9 mouse cellular contexts compared by ENCODE assay signal in genomic region chr11:30195756-30196155, GRCm38 (mm10).
DNase-seq lines count a peak whose midpoint lies in the region; ATAC-seq and TF ChIP-seq lines count a peak whose summit lies in the region.
"Had no signal": no experiment of that assay in that cellular context is flagged by ENCODE, and none has a peak within 500 bp of the region (broad histone marks: within the 10 kb centered on the region; RNA-seq: fewer than 3 reads in every experiment).

No protein-coding gene starts in this region.

- TF ChIP-seq RAD21 in CH12.LX (IDR thresholded peaks at IDR 0.05; ENCODE audit: low read depth, low read length), result no peak

- no peak for ATAC-seq in hindbrain, postnatal 0 days
- no peak for ATAC-seq in hindbrain, embryonic 16.5 days
- no peak for ATAC-seq in embryonic facial prominence, embryonic 12.5 days (ENCODE audit: insufficient number of reproducible peaks, insufficient read depth, low FRiP score, low TSS enrichment)

- no peak overlapping the region for H3K9ac ChIP-seq in hindbrain, postnatal 0 days (replicated peaks; ENCODE audit: low read length)
- no peak overlapping the region for H3K9ac ChIP-seq in hindbrain, embryonic 16.5 days (ENCODE audit: low read depth, low read length)
- H3K9ac ChIP-seq in CH12.LX (ENCODE audit: insufficient read depth, low read depth), result peak overlapping the region; percentile 54
- no peak overlapping the region for H3K9ac ChIP-seq in embryonic facial prominence, embryonic 12.5 days

- no peaks in the 10 kb centered on the region for H3K36me3 ChIP-seq in hindbrain, postnatal 0 days (ENCODE audit: insufficient read depth, low read length)
- H3K36me3 ChIP-seq in hindbrain, embryonic 16.5 days (ENCODE audit: control insufficient read depth, insufficient read depth, low read length), result no peaks in the 10 kb centered on the region
- H3K36me3 ChIP-seq in CH12.LX (replicated peaks in 1 of 2; ENCODE audit: control insufficient read depth in 1 of 2, insufficient read depth in 1 of 2, low read length in 1 of 2) (no peaks in the 10 kb centered on the region), macrophage (ENCODE audit: inconsistent target) (no peaks in the 10 kb centered on the region)
- H3K36me3 ChIP-seq in embryonic facial prominence, embryonic 12.5 days, result no peaks in the 10 kb centered on the region

- TF ChIP-seq POLR2A in CH12.LX (IDR thresholded peaks at IDR 0.05; ENCODE audit: low read depth, low read length), result no peak; the same call in 1 of the 2 replicates

- dilution Hi-C loops in CH12.LX (cut with MboI; ENCODE audit: extremely low pct_ligation_motif_present, extremely low pct_unique_long_range_greater_than_20kb, low sequenced_read_pairs), result no loop called here

- intact Hi-C loops in left cerebral cortex, postnatal 25 days (cut with DNase I), result no loop called here

- in situ Hi-C loops in CH12.LX (cut with MboI; ENCODE audit: low pct_ligation_motif_present, low pct_unique_long_range_greater_than_20kb, low sequenced_read_pairs), result no loop called here

- 0 out of 2 replicates have a peak, but pooled peaks cover 3% of the 10 kb centered on the region for H3K4me1 ChIP-seq in hindbrain, postnatal 0 days (ENCODE audit: insufficient read depth, low read length)
- peaks cover 13% of the 10 kb centered on the region for H3K4me1 ChIP-seq in hindbrain, embryonic 16.5 days (ENCODE audit: control insufficient read depth, insufficient read depth, low read depth, low read length)
- H3K4me1 ChIP-seq in CH12.LX (ENCODE audit: control insufficient read depth in 1 of 2, insufficient read depth in 2 of 2), result peaks cover 3 to 46% of the 10 kb centered on the region in 2 experiments
- peaks cover 31% of the 10 kb centered on the region for H3K4me1 ChIP-seq in embryonic facial prominence, embryonic 12.5 days

- no peak for DNase-seq in hindbrain, postnatal 0 days (ENCODE audit: low spot score)
- no peak for DNase-seq in CH12.LX (ENCODE audit: extremely low read depth)
- no peak for DNase-seq in left cerebral cortex, postnatal 25 days (ENCODE audit: low spot score in 2 of 2)
- no peak for DNase-seq in cerebellum, postnatal 36 days
- no peak for DNase-seq in gastrocnemius, postnatal 25 days
- DNase-seq: cerebellum, postnatal 25 days had no signal

- H3K4me3 ChIP-seq in hindbrain, postnatal 0 days (ENCODE audit: low read length), result no peak overlapping the region
- no peak overlapping the region for H3K4me3 ChIP-seq in hindbrain, embryonic 16.5 days (ENCODE audit: low read length)
- H3K4me3 ChIP-seq in CH12.LX (replicated peaks in 1 of 3; ENCODE audit: low read depth in 2 of 3, low read length in 2 of 3, poor library complexity in 1 of 3), result peak overlapping the region; percentile 43 to 90 (median 80)
- no peak overlapping the region for H3K4me3 ChIP-seq in embryonic facial prominence, embryonic 12.5 days
- H3K4me3 ChIP-seq in macrophage (ENCODE audit: inconsistent target), result peak overlapping the region; percentile 65; the same call in 1 of the 2 replicates

- TF ChIP-seq EP300 in CH12.LX (IDR thresholded peaks at IDR 0.05; ENCODE audit: low read length), result no peak

- 83% methylated on average over 3 of the region's 3 CpGs for WGBS in hindbrain, postnatal 0 days
- 79% methylated on average over 3 of the region's 3 CpGs for WGBS in hindbrain, embryonic 16.5 days
- WGBS in embryonic facial prominence, embryonic 12.5 days, result 66% methylated on average over 3 of the region's 3 CpGs
- 4% methylated on average over 3 of the region's 3 CpGs for whole genome bisulfite sequencing in macrophage (ENCODE audit: missing documents)

- H3K4me2 ChIP-seq in hindbrain, postnatal 0 days (ENCODE audit: low read depth, low read length), result 0 out of 2 replicates have a peak overlapping the region, but pooled peaks have one; percentile 9
- H3K4me2 ChIP-seq in hindbrain, embryonic 16.5 days (ENCODE audit: low read length), result no peak overlapping the region
- peak overlapping the region; percentile 100 for H3K4me2 ChIP-seq in CH12.LX (ENCODE audit: insufficient read depth, low read depth, poor library complexity, severe bottlenecking)
- peak overlapping the region; percentile 88; the same call in 1 of the 2 replicates for H3K4me2 ChIP-seq in embryonic facial prominence, embryonic 12.5 days (replicated peaks)

- H3K9me3 ChIP-seq in hindbrain, postnatal 0 days (ENCODE audit: low read length), result no peaks in the 10 kb centered on the region
- H3K9me3 ChIP-seq in hindbrain, embryonic 16.5 days (ENCODE audit: control insufficient read depth, low read length), result no peaks in the 10 kb centered on the region
- no peaks in the 10 kb centered on the region for H3K9me3 ChIP-seq in CH12.LX (replicated peaks; ENCODE audit: low read length)
- no peaks in the 10 kb centered on the region for H3K9me3 ChIP-seq in embryonic facial prominence, embryonic 12.5 days

- H3K27me3 ChIP-seq in hindbrain, postnatal 0 days (ENCODE audit: insufficient read depth, low read length), result no peaks in the 10 kb centered on the region
- H3K27me3 ChIP-seq in hindbrain, embryonic 16.5 days (replicated peaks; ENCODE audit: control insufficient read depth, insufficient read depth, low read length), result no peaks in the 10 kb centered on the region
- no peaks in the 10 kb centered on the region for H3K27me3 ChIP-seq in CH12.LX (replicated peaks)
- no peaks in the 10 kb centered on the region for H3K27me3 ChIP-seq in embryonic facial prominence, embryonic 12.5 days

- no peak for TF ChIP-seq CTCF in hindbrain, postnatal 0 days (IDR thresholded peaks at IDR 0.05; ENCODE audit: low read depth)
- TF ChIP-seq CTCF in CH12.LX (conservative IDR thresholded peaks at IDR 0.05 in 1 of 2, IDR thresholded peaks at IDR 0.05 in 1 of 2; ENCODE audit: low read depth in 2 of 2, low read length in 2 of 2), result no peak

- peaks cover 49% of the 10 kb centered on the region for H3K79me2 ChIP-seq in CH12.LX (replicated peaks; ENCODE audit: control insufficient read depth, extremely low read depth, insufficient read depth, poor library complexity, severe bottlenecking)
- H3K79me2 ChIP-seq in macrophage (ENCODE audit: inconsistent target), result peaks cover 73% of the 10 kb centered on the region

- no peak overlapping the region for H3K27ac ChIP-seq in hindbrain, postnatal 0 days
- no peak overlapping the region for H3K27ac ChIP-seq in hindbrain, embryonic 16.5 days (ENCODE audit: low read depth, low read length)
- H3K27ac ChIP-seq in CH12.LX (ENCODE audit: insufficient read depth, low read depth), result peak overlapping the region; percentile 46
- H3K27ac ChIP-seq in embryonic facial prominence, embryonic 12.5 days, result no peak overlapping the region
- H3K27ac ChIP-seq in macrophage, result peak overlapping the region; percentile 45

TF ChIP-seq in CH12.LX, 34 proteins besides CTCF, POLR2A, EP300 and RAD21:
- TF ChIP-seq BHLHE40 (IDR thresholded peaks at IDR 0.05; ENCODE audit: low read depth, low read length), result no peak
- no peak for TF ChIP-seq HCFC1 (IDR thresholded peaks at IDR 0.05; ENCODE audit: low read depth, low read length)
- 0 out of 2 replicates have a peak, but pooled peaks have one; percentile 44 for TF ChIP-seq ELF1 (IDR thresholded peaks at IDR 0.05; ENCODE audit: low read depth, low read length)
- TF ChIP-seq CHD1 (IDR thresholded peaks at IDR 0.05; ENCODE audit: low read depth, low read length), result 0 out of 2 replicates have a peak, but pooled peaks have one; percentile 39

Comparison
In these comparisons a context has a peak if more than half of its experiments do, and no peak if none do; other contexts are left out.
1. H3K27ac ChIP-seq: peak in CH12.LX (single experiment) and macrophage (single experiment); none in hindbrain, postnatal 0 days (single experiment), hindbrain, embryonic 16.5 days (single experiment) and embryonic facial prominence, embryonic 12.5 days (single experiment).
2. H3K4me3 ChIP-seq: peak in CH12.LX (3 of 3) and macrophage (single experiment); none in hindbrain, postnatal 0 days (single experiment), hindbrain, embryonic 16.5 days (single experiment) and embryonic facial prominence, embryonic 12.5 days (single experiment).